Mouse (Mus musculus): ENCODE data around the gene Fgf15. TPM values are rescaled to one million over a fixed set of nuclear protein-coding genes. Genes with fewer than 3 reads are reported as not detected.

The Fgf15 gene
- not detected in 2 replicates for total RNA-seq (2012; rRNA removed)
- total RNA-seq (2014; rRNA removed): not detected in 2 replicates
- polyA plus RNA-seq (2012; ENCODE audit: insufficient read length, low read depth): not detected in 2 replicates

GRCm38 (mm10) chr7:144896294-144897218, at the start of gene Fgf15:
Gene Fgf15, plus strand, starts transcription at chr7:144896531.
- Histone ChIP-seq H3K36me3 (replicated peaks in 1 of 2; ENCODE audit: control insufficient read depth in 1 of 2, insufficient read depth in 1 of 2, low read length in 1 of 2) (no peaks in the 10 kb centered on the region), H3K4me1 (ENCODE audit: control insufficient read depth in 1 of 2, insufficient read depth in 2 of 2) (0 out of 4 replicates have a peak, but pooled peaks cover 2 to 5% of the 10 kb centered on the region in 2 experiments), H3K79me2 (replicated peaks; ENCODE audit: control insufficient read depth, extremely low read depth, insufficient read depth, poor library complexity, severe bottlenecking) (no peaks in the 10 kb centered on the region), H3K27me3 (replicated peaks) (peaks cover 91% of the 10 kb centered on the region), H3K4me3 (replicated peaks in 1 of 3; ENCODE audit: low read depth in 2 of 3, low read length in 2 of 3, poor library complexity in 1 of 3) (no peak within 1 kb of the TSS), H3K9me3 (replicated peaks; ENCODE audit: low read length) (no peaks in the 10 kb centered on the region), H3K27ac (ENCODE audit: insufficient read depth, low read depth) (no peak within 1 kb of the TSS), H3K9ac (ENCODE audit: insufficient read depth, low read depth) (no peak within 1 kb of the TSS), H3K4me2 (ENCODE audit: insufficient read depth, low read depth, poor library complexity, severe bottlenecking) (peak within 1 kb of the TSS; percentile 48)
- TF ChIP-seq MAX (IDR thresholded peaks at IDR 0.05; ENCODE audit: low read length) (no peak), MXI1 (IDR thresholded peaks at IDR 0.05; ENCODE audit: low read depth, low read length) (no peak), UBTF (IDR thresholded peaks at IDR 0.05; ENCODE audit: low read depth, low read length) (no peak), RCOR1 (conservative IDR thresholded peaks at IDR 0.05; ENCODE audit: low read depth, low read length) (no peak), POLR2AphosphoS2 (IDR thresholded peaks at IDR 0.05; ENCODE audit: low read depth, low read length) (no peak), HCFC1 (IDR thresholded peaks at IDR 0.05; ENCODE audit: low read depth, low read length) (no peak), RAD21 (IDR thresholded peaks at IDR 0.05; ENCODE audit: low read depth, low read length) (no peak)
- DNase-seq (ENCODE audit: extremely low read depth): no peak
- in situ Hi-C loops (cut with MboI; ENCODE audit: low pct_ligation_motif_present, low pct_unique_long_range_greater_than_20kb, low sequenced_read_pairs): loop anchor here (5.0 to 10.0 kb wide), 3 partner anchors 52 to 312 kb away; partner anchors contain the start of genes Fadd and Fgf4
- dilution Hi-C loops (cut with MboI; ENCODE audit: extremely low pct_ligation_motif_present, extremely low pct_unique_long_range_greater_than_20kb, low sequenced_read_pairs): no loop called here

GRCm38 (mm10) chr7:144847067-144847466, 49.3 kb upstream of the Fgf15 start, which contains the start of gene Fgf4:
Gene Fgf4, plus strand, starts transcription at chr7:144847367.
- Histone ChIP-seq H3K4me2 (ENCODE audit: insufficient read depth, low read depth, poor library complexity, severe bottlenecking) (no peak within 1 kb of the TSS), H3K27me3 (replicated peaks) (peaks cover 80% of the 10 kb centered on the region), H3K9ac (ENCODE audit: insufficient read depth, low read depth) (no peak within 1 kb of the TSS), H3K4me1 (ENCODE audit: control insufficient read depth in 1 of 2, insufficient read depth in 2 of 2) (no peaks in the 10 kb centered on the region), H3K4me3 (replicated peaks in 1 of 3; ENCODE audit: low read depth in 2 of 3, low read length in 2 of 3, poor library complexity in 1 of 3) (no peak within 1 kb of the TSS), H3K36me3 (replicated peaks in 1 of 2; ENCODE audit: control insufficient read depth in 1 of 2, insufficient read depth in 1 of 2, low read length in 1 of 2) (no peaks in the 10 kb centered on the region), H3K79me2 (replicated peaks; ENCODE audit: control insufficient read depth, extremely low read depth, insufficient read depth, poor library complexity, severe bottlenecking) (no peaks in the 10 kb centered on the region), H3K9me3 (replicated peaks; ENCODE audit: low read length) (no peaks in the 10 kb centered on the region), H3K27ac (ENCODE audit: insufficient read depth, low read depth) (no peak within 1 kb of the TSS)
- DNase-seq (ENCODE audit: extremely low read depth): no peak
- in situ Hi-C loops (cut with MboI; ENCODE audit: low pct_ligation_motif_present, low pct_unique_long_range_greater_than_20kb, low sequenced_read_pairs) (loop anchor here (10.0 kb wide), 1 partner anchor 48 kb away; the partner anchor contains the start of gene Fgf15), dilution Hi-C loops (cut with MboI; ENCODE audit: extremely low pct_ligation_motif_present, extremely low pct_unique_long_range_greater_than_20kb, low sequenced_read_pairs) (no loop called here)
- no peak for TF ChIP-seq BHLHE40 (IDR thresholded peaks at IDR 0.05; ENCODE audit: low read depth, low read length)
- TF ChIP-seq SMC3 (IDR thresholded peaks at IDR 0.05; ENCODE audit: low read depth, low read length): no peak
- no peak for TF ChIP-seq POLR2A (IDR thresholded peaks at IDR 0.05; ENCODE audit: low read depth, low read length)
- no peak for TF ChIP-seq USF2 (conservative IDR thresholded peaks at IDR 0.05; ENCODE audit: low read depth, low read length)
- no peak for TF ChIP-seq UBTF (IDR thresholded peaks at IDR 0.05; ENCODE audit: low read depth, low read length)

GRCm38 (mm10) chr7:144851321-144851720, 45.0 kb upstream of the Fgf15 start:
- no peaks in the 10 kb centered on the region for H3K4me1 ChIP-seq (ENCODE audit: control insufficient read depth in 1 of 2, insufficient read depth in 2 of 2)
- DNase-seq (ENCODE audit: extremely low read depth): no peak
- H3K36me3 ChIP-seq (replicated peaks in 1 of 2; ENCODE audit: control insufficient read depth in 1 of 2, insufficient read depth in 1 of 2, low read length in 1 of 2): no peaks in the 10 kb centered on the region

More at GRCm38 (mm10) chr7:144851321-144851720, 45.0 kb upstream of the Fgf15 start:
- Histone ChIP-seq H3K9me3 (replicated peaks; ENCODE audit: low read length) (no peaks in the 10 kb centered on the region), H3K4me2 (ENCODE audit: insufficient read depth, low read depth, poor library complexity, severe bottlenecking) (no peak overlapping the region), H3K27ac (ENCODE audit: insufficient read depth, low read depth) (no peak overlapping the region), H3K9ac (ENCODE audit: insufficient read depth, low read depth) (no peak overlapping the region), H3K79me2 (replicated peaks; ENCODE audit: control insufficient read depth, extremely low read depth, insufficient read depth, poor library complexity, severe bottlenecking) (no peaks in the 10 kb centered on the region), H3K27me3 (replicated peaks) (peaks cover 52% of the 10 kb centered on the region), H3K4me3 (replicated peaks in 1 of 3; ENCODE audit: low read depth in 2 of 3, low read length in 2 of 3, poor library complexity in 1 of 3) (no peak overlapping the region)
- in situ Hi-C loops (cut with MboI; ENCODE audit: low pct_ligation_motif_present, low pct_unique_long_range_greater_than_20kb, low sequenced_read_pairs): no loop called here
- TF ChIP-seq USF1 (IDR thresholded peaks at IDR 0.05; ENCODE audit: low read depth, low read length): no peak
- no peak for TF ChIP-seq NRF1 (IDR thresholded peaks at IDR 0.05; ENCODE audit: low read depth, low read length)
- TF ChIP-seq E2F4 (IDR thresholded peaks at IDR 0.05; ENCODE audit: insufficient replicate concordance, low read depth, low read length): no peak
- TF ChIP-seq KAT2A (IDR thresholded peaks at IDR 0.05; ENCODE audit: insufficient replicate concordance, low read length): no peak
- no peak for TF ChIP-seq RCOR1 (conservative IDR thresholded peaks at IDR 0.05; ENCODE audit: low read depth, low read length)
- TF ChIP-seq MEF2A (IDR thresholded peaks at IDR 0.05; ENCODE audit: borderline replicate concordance, low read depth, low read length): no peak
- no peak for TF ChIP-seq JUND (conservative IDR thresholded peaks at IDR 0.05; ENCODE audit: low read depth, low read length)
- dilution Hi-C loops (cut with MboI; ENCODE audit: extremely low pct_ligation_motif_present, extremely low pct_unique_long_range_greater_than_20kb, low sequenced_read_pairs): no loop called here

All from CH12.LX (cell line).